Mouse (Mus musculus): Measurements from ENCODE around the gene Smg9. TPM values are rescaled to one million over a fixed set of nuclear protein-coding genes. Genes with fewer than 3 reads are reported as not detected.

The Smg9 gene
- total RNA-seq, 2 experiments from 2014 or later, result 29.1 to 33.8 TPM

DNA sequence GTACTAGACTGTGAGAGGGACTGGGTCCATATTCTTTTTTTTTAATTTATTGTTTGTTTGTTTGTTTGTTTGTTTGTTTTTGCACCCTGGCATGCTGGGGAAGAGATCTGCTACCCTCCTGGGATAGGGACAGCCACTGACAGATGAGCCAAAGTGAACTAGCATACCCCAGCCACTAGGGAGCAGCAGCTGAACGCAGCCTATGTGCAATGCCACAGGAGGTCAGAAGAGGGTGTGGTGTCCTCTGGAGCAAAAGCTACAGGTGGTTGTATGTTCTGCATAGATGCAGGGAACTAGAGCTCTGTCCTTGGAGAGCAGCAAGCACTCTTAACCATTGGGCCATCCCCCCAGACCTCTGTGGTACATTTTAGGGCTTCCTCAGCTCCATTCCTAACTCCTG lies 42.4 kb downstream of the Smg9 start:
- DNase-seq (ENCODE audit: low spot score in 2 of 2), result peak; percentile 28 to 45

DNA sequence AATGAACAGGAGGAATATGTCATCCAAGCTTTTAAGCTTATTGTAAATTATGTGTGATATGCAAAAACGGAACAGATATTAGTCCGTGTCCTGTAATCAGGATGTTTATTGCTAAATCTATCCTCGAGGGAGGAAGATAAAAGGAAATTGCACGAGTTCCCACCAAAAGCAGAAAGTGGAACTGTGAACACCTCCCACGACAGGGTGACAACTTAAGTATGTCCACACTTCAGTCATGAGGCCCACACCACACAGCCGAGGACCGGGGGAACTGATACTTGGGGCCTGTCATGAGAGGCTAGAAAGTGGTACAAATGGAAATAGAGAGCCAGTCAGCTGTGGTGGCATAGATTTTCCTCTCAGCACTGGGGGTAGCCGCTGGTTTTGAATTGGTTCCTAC lies 42.9 kb downstream of the Smg9 start:
- no peak for DNase-seq (ENCODE audit: low spot score in 2 of 2)

DNA sequence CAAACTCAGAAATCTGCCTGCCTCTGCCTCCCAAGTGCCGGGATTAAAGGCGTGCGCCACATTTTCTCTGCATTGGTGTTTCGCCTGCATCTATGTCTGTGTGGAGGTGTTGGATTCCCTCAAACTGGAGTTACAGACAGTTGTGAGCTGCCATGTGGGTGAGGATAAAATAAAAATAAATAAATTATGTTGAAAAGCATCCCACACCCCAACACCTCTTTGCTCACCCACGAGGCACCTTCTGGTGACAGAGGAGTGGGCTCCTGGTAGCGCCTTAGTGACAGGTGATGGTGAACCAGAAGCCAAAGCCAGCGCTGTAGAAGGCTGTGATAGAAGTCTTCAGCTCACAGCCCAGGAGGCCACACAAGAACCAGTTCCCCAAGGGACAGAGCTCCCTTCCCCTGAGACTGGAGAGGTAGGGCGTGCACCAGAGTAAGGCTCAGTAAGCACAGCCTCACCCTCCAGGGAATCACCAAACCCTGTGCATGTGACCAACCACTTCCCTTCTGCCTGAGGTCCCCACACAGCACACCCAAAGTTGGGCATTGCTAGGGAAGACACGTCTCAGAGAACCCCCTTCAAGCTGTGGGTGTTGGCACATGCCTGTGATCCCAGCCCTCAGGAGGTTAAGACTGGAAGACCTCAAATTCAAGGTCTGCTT lies 46.0 kb downstream of the Smg9 start:
- no peak for DNase-seq (ENCODE audit: low spot score in 2 of 2)

DNA sequence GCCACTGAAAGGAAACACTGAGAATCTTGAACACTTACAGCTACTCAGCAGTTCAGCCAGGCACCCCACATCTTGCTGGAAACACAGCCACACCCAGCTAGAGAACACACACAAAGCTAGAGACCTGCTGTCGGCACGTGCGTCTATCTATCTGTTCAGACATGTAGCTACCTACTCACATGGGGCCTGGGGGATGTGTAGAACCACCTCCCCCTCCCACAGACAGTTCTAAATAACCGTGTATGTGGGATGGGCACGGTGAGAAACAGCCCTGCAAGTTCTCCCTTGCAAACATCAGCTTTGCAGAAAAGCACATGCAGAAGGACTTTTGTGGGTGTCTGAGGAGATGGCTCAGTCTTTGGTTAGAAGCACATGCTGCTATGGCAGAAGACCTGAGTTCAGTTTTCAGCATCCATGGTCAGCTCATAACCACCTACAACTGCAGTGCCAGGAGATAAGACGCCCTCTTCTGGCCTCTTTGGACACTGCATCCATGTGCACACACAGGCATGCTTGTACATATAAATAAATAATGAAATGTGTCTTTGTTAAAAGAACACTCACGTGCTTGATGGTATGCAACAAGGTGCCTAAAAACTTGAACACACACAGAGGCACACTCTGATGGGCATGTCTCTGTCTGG lies 47.4 kb downstream of the Smg9 start:
- DNase-seq (ENCODE audit: low spot score in 2 of 2), result no peak

DNA sequence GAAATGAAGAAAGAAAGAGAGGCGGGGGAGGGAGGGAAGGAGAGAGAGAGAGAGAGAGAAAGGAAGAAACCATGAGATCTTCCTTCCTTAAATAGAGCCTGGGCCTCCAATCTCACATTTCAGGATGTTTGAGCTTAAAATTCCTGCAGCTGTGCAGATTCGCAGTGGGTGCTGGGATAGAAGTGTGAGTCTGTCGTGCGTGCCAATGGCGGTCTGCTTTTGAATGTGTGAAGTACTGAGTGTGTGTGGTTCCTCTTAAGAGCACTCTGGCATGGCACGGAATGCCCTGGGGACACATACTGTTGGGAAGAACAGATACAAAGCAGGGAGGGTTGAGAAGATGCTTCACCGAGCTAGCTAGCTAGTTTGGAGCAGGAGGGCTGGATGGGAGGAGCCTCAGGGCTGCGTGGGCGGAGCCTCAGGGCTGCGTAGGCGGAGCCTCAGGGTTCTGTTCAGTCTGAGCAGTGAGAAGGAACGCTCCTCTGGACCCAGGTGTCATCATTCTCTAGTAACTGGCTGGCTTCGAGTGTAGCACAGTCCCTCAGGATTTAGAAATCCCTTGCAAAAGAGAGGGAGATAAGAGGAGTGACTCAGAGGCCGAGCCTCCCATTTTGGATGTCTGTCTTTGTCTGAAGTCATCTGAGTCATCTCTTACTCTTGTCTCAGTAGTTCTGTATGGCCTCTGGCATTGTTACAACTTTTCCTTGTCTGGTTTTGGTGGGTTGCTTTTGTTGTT lies 49.5 kb downstream of the Smg9 start:
- no peak for DNase-seq (ENCODE audit: low spot score in 2 of 2)

DNA sequence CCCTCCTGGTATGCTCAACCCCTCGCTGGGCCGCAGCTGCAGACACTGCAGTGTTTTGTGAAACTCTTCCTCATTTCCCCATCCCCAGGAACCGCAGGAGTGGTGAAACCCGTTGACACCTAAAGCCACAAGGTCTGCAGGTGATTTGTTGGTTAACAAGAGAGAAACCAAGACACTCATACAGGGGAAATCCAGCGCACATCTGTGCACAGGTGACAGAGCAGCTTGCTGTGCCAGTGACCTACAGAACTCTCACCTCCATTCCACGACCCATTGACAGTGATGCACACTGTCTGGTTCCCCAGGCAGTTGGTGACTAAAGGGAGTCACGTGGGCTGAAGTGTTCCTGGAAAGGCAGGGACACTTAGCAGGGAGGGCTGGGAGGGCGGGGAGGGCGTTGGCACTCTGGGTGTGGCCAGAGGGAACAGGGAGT lies 51.2 kb downstream of the Smg9 start:
- no peak for DNase-seq (ENCODE audit: low spot score in 2 of 2)

DNA sequence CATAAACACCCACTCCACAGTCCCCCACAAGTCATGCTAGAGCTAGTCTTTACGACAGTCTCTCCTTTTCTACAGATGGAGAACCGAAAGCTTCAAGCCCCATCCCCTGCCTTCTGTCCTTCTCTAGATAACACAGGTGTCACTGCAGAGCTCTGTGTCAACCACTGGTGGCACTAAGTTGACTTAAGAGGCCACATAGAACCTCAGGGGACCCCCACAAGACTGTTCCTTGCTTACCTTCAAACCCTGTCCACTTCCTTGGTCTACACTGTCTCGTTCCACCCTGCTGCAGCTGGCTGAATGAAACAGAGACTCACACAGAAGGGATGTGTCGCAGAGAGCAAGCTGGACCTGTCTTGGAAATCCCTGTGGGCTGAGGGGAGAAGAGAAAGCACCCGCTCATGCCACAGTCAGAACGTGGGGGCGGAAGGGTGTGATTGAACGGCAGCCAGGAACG lies 52.5 kb downstream of the Smg9 start, which contains the start of gene Irgc1:
Gene Irgc1, minus strand, starts transcription at position 443 of the 457 bp plus-strand sequence.
- no peak for DNase-seq (ENCODE audit: low spot score in 2 of 2)

DNA sequence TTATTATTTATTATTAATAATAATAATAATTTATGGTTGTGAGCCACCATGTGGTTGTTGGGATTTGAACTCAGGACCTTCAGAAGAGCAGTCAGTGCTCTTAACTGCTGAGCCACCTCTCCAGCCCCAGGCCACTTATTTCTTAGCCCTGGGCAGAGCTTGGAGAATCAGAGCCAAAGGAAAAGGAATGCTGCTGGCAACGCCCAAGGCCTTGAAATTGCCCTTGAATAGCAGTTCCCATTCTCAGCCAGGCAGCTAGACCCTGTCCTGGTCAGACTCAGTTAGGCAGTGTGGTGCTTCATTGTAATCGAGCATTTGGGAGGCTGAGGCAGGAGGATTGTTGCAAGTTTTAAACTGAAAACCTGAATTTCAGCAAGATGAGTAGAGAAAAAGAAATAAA lies 54.8 kb downstream of the Smg9 start:
- no peak for DNase-seq (ENCODE audit: low spot score in 2 of 2)

DNA sequence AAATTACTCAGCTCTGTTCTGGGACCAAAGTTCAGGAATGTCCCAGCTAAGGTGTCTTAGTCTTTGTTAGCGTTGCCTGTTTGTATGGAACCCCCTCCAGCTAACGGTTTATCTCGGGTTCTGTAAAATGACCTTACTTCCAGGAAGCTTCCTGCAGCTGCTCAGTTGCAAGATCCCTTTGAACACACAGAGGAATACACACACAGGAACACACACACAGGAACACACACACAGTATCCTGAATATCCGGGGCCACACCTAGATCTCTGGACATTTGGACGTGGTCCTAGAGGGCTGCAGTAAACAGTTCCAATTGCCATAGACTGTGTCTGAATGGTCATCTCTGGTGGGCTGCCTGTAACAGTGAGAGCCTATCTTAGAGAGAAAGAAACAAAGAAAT lies 56.3 kb downstream of the Smg9 start:
- no peak for DNase-seq (ENCODE audit: low spot score in 2 of 2)

GRCm38 (mm10) chr7:24457726-24458370 lies 58.4 kb downstream of the Smg9 start:
- no peak for DNase-seq (ENCODE audit: low spot score in 2 of 2)

DNA sequence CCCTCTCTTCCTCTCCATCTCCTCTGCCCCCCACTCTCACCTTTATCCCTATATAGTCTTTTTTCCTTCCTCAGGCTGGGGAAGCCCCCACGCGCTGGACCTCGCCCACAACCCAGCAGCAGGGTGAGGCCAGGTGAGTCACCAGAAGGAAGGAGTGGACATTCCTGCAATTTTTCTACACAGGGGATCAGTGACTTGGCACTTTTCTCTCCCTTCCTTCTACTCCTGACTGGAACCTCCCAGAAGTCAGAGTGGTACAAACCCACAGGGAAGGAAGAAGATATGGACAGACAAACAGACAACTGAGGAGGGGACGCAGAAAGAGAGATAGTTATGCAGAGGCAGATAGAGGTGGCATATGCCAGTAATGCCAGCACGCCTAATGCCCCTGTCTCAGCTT lies 60.0 kb downstream of the Smg9 start:
- DNase-seq (ENCODE audit: low spot score in 2 of 2), result no peak

DNA sequence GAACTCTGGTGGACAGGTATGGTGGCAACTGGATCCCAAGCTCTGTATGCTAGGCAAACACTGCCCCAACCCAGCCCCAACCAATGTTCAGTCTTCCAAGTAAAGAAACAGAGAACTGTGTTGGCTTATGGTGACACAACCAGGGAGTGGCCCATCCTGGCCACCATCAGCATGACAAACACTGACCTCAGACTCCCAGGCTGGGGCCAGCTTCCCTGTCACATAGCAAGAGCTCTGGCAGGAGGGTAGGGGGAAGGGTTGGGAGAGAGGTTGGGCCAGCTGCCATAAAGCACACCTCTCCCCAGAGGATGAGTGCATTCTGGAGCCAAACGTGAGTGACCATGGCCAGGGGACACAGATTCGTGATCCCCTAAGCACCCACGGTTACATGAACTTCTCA lies 60.4 kb downstream of the Smg9 start:
- DNase-seq (ENCODE audit: low spot score in 2 of 2), result no peak

- DNase-seq (ENCODE audit: low spot score in 2 of 2), result no peak
Observed at GRCm38 (mm10) chr7:24461376-24462051, 62.1 kb downstream of the Smg9 start.

DNA sequence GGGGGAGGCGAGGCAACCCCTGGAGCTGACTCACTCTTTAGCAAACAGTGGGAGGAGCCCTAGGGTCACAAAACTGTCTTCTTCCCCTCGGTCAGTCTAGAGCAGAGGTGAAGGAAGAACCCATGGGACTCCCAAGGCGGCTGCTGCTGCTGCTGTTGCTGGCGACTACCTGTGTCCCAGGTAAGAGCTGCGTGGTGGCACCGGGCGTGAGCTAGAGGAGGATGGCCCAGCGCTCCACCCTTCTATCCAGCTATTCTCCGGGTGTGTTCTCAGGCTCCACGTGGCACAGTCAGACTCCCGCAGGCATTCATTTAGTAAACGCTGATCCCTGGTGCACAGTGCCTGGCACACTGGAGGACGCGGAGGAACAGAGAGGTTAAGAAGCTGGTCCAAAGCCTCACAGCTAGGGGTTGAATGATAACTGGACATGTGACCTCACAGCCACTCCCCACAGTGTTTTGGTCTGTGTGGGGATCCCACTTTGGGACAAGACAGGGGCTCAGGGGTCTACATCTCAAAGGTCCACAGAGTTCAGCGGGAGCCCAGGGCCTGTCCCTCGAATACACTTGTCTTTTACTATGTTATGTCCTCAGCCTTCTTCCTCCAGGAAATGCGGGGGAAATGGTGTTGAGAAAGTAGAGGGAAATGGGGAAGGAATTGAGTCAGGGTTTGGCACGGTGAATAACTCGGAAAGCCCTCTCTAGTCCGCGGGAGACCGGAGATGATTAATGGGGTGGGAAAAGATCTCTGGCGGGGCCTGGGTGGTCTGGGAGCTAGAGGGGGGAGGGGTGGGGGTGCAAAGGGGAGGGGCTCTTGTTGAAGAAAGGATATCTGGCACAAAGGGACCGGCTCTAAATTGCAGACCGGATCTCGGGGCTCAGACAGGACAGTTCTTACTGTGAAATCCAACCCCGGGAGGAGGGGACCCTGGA lies 63.2 kb downstream of the Smg9 start, which contains the start of gene Plaur:
Gene Plaur, plus strand, starts transcription at position 97 of the 932 bp plus-strand sequence.
- no peak for DNase-seq (ENCODE audit: low spot score in 2 of 2)

GRCm38 (mm10) chr7:24466835-24467234 lies 67.4 kb downstream of the Smg9 start:
- DNase-seq (ENCODE audit: low spot score in 2 of 2), result no peak

- DNase-seq (ENCODE audit: low spot score in 2 of 2), result no peak
Observed at GRCm38 (mm10) chr7:24467886-24468285, 68.5 kb downstream of the Smg9 start.

DNA sequence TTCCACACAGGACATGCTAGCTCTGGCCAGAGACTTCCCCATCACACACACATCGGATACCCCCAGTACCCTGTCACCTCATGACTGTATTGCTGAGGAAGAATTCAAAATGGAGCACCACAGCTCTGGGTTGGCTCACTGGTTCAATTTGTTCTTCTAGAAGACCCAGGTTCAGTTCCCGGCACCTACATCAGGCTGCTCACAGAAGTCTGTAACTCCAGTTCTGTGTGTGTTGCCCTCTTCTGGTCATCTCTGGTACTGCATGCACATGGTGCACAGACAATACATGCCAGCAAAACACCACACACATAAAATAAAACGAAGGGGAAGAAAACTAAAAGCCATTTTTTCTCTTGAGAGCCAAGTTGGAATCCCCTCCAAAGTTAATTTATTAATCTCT lies 69.7 kb downstream of the Smg9 start:
- no peak for DNase-seq (ENCODE audit: low spot score in 2 of 2)

GRCm38 (mm10) chr7:24470356-24470755 lies 70.9 kb downstream of the Smg9 start:
- no peak for DNase-seq (ENCODE audit: low spot score in 2 of 2)
